Mouse (Mus musculus) liver, adult 2 months (tissue): ENCODE measurements around the gene A430078G23Rik.

Source experiments
- CTCF ChIP-seq: fragments of 200-500 bp; IDR thresholded peaks from 2 replicates; pipeline ENCODE4 v1.5.1; 2011; ENCODE audit warnings: low read depth, low read length, control low read depth
- POLR2A ChIP-seq: fragments of 200-500 bp; IDR thresholded peaks from 2 replicates; pipeline ENCODE4 v1.6.1; 2011; ENCODE audit warnings: low read length, control low read depth; ENCODE audit not compliant: insufficient read depth; ENCODE audit errors: extremely low read depth

GRCm38 (mm10) chr8:3411085-3411484, 57.9 kb downstream of the A430078G23Rik start:
- TF ChIP-seq CTCF (no peak), POLR2A (no peak)
